Mouse (Mus musculus) spleen, adult 2 months (tissue): ENCODE measurements around the gene Tnfrsf18. TPM values are rescaled to one million over a fixed set of nuclear protein-coding genes. Genes with fewer than 3 reads are reported as not detected.

ENCODE experiments used
- DNase-seq, 2 experiments: peaks; one replicate each; pipeline versions ENCODE4 v3.0.0 to v3.0.0-alpha.2; 2012 to 2021; ENCODE audit warnings: low spot score in 2 of 2, low read depth in 1 of 2
- H3K27ac ChIP-seq: fragments of 200-500 bp; 2 replicates; pipeline ENCODE4 v1.5.1; 2012; ENCODE audit warnings: low read length, inconsistent platforms; ENCODE audit not compliant: insufficient read depth
- H3K27me3 ChIP-seq: fragments of 200-500 bp; 2 replicates; pipeline ENCODE4 v1.6.1; 2012; ENCODE audit warnings: mild to moderate bottlenecking, moderate library complexity, low read length, inconsistent platforms; ENCODE audit not compliant: control insufficient read depth, insufficient read depth
- H3K36me3 ChIP-seq: fragments of 200-500 bp; 2 replicates; pipeline ENCODE4 v1.6.1; 2012; ENCODE audit warnings: mild to moderate bottlenecking, low read length, inconsistent platforms; ENCODE audit not compliant: control insufficient read depth, insufficient read depth
- H3K4me1 ChIP-seq: fragments of 200-500 bp; 2 replicates; pipeline ENCODE4 v1.6.1; 2011; ENCODE audit warnings: inconsistent platforms; ENCODE audit not compliant: control insufficient read depth, insufficient read depth, insufficient read length
- H3K4me3 ChIP-seq: fragments of 200-500 bp; 2 replicates; pipeline ENCODE4 v1.5.1; 2011; ENCODE audit warnings: mild to moderate bottlenecking, inconsistent platforms; ENCODE audit not compliant: insufficient read depth, insufficient read length; ENCODE audit errors: extremely low read depth
- CTCF ChIP-seq: fragments of 200-500 bp; IDR thresholded peaks from 2 replicates; pipeline ENCODE4 v1.5.1; 2011; ENCODE audit warnings: mild to moderate bottlenecking, inconsistent platforms; ENCODE audit not compliant: insufficient read depth, insufficient read length, insufficient replicate concordance; ENCODE audit errors: extremely low read depth
- POLR2A ChIP-seq: fragments of 200-500 bp; IDR thresholded peaks from 2 replicates; pipeline ENCODE4 v1.6.1; 2011; ENCODE audit warnings: low read depth, low read length, inconsistent platforms
- WGBS: fragments of 180-500 bp; shearing (Covaris S2); methylation state at CpG from one replicate; pipeline ENCODE4 v1.1.7; 2018; 5-methylcytosine and 5-hydroxymethylcytosine counted together
- polyA plus RNA-seq: library from polyadenylated mRNA; depleted of rRNA; stranded (reverse); fragments of >200 nt; gene quantifications from 2 replicates; pipeline ENCODE4 v1.2.3, GENCODE M21; 2012; rRNA removed

Gene Tnfrsf18
- polyA plus RNA-seq, 1 experiment, result 29.9 TPM

DNA sequence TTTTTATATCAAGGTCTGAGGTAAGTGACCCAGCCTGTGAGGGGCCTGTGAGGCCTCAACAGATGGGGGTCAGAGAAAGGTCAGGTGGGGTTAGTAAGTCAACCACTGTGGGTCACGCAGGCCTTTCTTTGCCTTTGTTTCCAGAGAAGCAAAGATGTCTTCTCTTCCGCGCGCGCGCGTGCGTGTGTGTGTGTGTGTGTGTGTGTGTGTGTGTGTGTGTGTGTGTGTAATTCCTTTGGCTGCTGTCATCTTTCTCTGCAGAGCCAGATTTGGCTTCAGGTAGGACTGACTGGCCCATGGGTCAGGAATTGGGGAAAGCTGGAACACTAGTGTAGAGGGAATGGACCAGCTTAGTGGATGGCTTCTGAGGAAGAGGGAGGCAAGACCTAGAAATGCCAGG is 43.7 kb downstream of the Tnfrsf18 start:
- no peak overlapping the region for H3K4me3 ChIP-seq
- TF ChIP-seq POLR2A (no peak), CTCF (no peak)
- H3K4me1 ChIP-seq, result peaks cover 24% of the 10 kb centered on the region; the same call in 1 of the 2 replicates
- no peak for DNase-seq
- H3K27me3 ChIP-seq, result no peaks in the 10 kb centered on the region
- H3K36me3 ChIP-seq, result no peaks in the 10 kb centered on the region
- 89% methylated on average over 8 of the region's 8 CpGs for WGBS
- H3K27ac ChIP-seq, result no peak overlapping the region

DNA sequence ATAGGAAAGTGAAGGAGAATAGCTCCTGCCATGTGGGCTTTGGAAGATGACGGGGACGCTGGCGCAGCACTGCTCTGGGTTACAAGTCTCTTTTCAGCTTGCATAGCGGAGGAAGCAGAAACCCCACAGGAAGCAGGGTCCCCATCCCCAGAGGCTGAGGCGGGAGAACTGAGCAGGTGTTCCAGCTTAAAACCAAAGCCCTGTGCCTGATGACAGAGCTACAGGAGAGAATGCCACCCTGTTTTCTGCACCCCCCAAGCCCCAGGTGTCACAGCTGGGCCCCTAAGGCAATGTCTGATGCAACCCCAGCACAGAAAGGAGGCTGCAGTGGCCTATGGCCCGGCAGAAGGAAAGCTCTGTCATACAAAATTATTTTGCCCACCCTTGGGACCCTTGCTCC is 44.3 kb downstream of the Tnfrsf18 start:
- Histone ChIP-seq H3K36me3 (no peaks in the 10 kb centered on the region), H3K27ac (0 out of 2 replicates have a peak overlapping the region, but pooled peaks have one; percentile 12), H3K27me3 (no peaks in the 10 kb centered on the region), H3K4me1 (peaks cover 24% of the 10 kb centered on the region; the same call in 1 of the 2 replicates), H3K4me3 (no peak overlapping the region)
- peak in 1 of 2 experiments; percentile 25 for DNase-seq
- TF ChIP-seq POLR2A, result no peak
- TF ChIP-seq CTCF, result no peak
- WGBS, result 11% methylated on average over 6 of the region's 6 CpGs

DNA sequence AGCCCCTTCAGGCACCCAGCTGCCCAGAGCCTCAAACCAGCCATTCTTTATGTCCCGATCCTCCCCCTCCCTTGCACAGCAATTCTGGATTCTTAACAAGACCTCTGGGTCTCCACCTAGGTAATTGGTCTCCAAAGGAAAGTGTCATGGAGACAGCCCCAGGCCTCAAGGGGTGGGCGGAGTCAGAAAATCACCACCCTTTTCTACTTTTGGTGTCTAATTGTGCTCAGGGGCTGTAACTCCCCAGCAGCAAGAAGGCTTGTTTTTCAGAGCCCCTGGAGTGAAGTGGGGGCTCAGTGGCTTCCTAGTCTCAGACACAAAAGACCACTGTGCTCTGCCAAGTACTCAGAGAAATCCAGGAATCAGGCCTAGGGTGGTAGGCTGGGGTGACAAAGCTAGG is 44.8 kb downstream of the Tnfrsf18 start:
- DNase-seq, result no peak
- TF ChIP-seq POLR2A (no peak), CTCF (no peak)
- no peak overlapping the region for H3K4me3 ChIP-seq
- WGBS, result 50% methylated on average over 2 of the region's 2 CpGs
- H3K36me3 ChIP-seq, result no peaks in the 10 kb centered on the region
- 0 out of 2 replicates have a peak overlapping the region, but pooled peaks have one; percentile 12 for H3K27ac ChIP-seq
- no peaks in the 10 kb centered on the region for H3K27me3 ChIP-seq
- H3K4me1 ChIP-seq, result peaks cover 24% of the 10 kb centered on the region; the same call in 1 of the 2 replicates

DNA sequence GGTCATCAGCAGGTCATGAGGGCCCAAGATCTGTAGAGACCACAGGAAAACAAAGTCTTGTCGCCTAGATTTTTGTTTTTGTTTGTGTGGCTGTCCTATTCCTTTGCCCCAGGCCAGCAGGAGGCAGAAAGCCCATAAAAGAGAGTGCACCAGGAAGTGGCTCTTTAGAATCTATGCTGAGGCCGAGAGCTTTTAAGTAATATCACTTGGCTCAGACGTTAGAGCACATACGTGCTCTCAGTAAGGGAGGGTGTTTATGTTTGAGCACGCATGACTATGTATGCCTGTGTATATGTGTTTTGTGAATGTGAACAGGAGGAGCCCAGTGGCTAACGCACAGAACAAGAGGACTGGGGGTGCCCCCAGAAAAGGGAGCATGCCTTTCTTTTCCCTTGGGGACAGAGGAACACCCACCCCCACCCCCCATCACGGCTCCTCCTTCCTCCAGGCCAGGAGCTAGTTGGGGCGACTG is 51.0 kb downstream of the Tnfrsf18 start:
- H3K36me3 ChIP-seq, result no peaks in the 10 kb centered on the region
- H3K27me3 ChIP-seq, result no peaks in the 10 kb centered on the region
- WGBS, result 3% methylated on average over 8 of the region's 8 CpGs
- peak overlapping the region; percentile 63 for H3K4me3 ChIP-seq
- H3K4me1 ChIP-seq, result peaks cover 5% of the 10 kb centered on the region
- TF ChIP-seq POLR2A, result peak; percentile 42; the same call in 1 of the 2 replicates
- TF ChIP-seq CTCF, result no peak
- H3K27ac ChIP-seq, result peak overlapping the region; percentile 65
- DNase-seq, result peak in 1 of 2 experiments; percentile 35

DNA sequence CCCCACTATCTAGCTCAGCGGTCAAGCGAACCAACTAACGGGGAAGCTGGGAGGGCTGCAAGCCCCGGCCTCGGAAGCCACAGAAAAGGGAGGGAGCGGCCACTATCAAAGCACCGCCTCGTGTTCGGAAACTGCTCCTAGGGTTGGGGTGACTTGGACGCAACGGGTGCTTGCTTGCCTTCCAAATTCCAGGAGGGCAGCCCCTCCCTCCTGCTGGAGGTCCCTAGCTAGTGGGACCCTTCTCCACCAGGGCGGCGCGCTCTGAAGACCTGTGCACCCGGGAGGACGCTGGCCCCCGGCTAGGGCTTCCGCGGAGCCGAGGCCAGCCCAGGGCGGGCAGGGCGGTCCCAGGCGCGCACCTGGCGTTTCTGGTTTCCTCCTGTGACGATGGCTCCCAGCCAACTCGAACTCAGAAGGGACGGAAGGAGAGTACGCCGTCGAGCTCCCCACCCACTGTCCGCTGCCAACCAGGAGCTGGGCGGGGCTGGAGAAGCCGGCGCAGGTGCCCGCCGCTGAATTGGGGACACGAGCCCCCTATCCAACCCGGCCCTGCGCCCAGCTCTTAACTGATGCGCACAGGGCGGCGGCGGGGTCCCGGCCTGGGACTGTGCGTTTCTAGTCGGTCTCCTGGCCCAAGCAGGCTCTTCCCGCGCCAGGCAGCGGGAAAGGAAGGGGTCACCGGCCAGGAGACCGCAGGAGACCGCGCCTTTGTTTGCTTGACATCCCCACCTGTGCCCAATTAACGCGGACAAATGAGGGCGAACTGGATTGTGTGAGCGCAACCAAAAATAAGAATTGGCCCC is 51.7 kb downstream of the Tnfrsf18 start:
- Histone ChIP-seq H3K27me3 (no peaks in the 10 kb centered on the region), H3K36me3 (no peaks in the 10 kb centered on the region), H3K27ac (peak overlapping the region; percentile 65), H3K4me3 (peak overlapping the region; percentile 63), H3K4me1 (peaks cover 5% of the 10 kb centered on the region)
- DNase-seq, result peak; percentile 38 to 56
- WGBS, result 2% methylated on average over 58 of the region's 58 CpGs
- TF ChIP-seq POLR2A (peak; percentile 38), CTCF (no peak)

Other genes starting within 250 kb of the Tnfrsf18 start
- 0.06 and 0.16 TPM in 2 replicates for gene Tmem88b, start 240.3 kb upstream of the Tnfrsf18 start, polyA plus RNA-seq
- gene Ankrd65, start 235.7 kb upstream of the Tnfrsf18 start, polyA plus RNA-seq, result 0.25 and 0.49 TPM in 2 replicates
- gene Mrpl20, start 223.3 kb upstream of the Tnfrsf18 start, polyA plus RNA-seq, result 23.3 and 31.4 TPM in 2 replicates
- gene Ccnl2, start 213.7 kb upstream of the Tnfrsf18 start, polyA plus RNA-seq, result 56.2 and 57.9 TPM in 2 replicates
- gene Aurkaip1, start 194.9 kb upstream of the Tnfrsf18 start, polyA plus RNA-seq, result 88.7 and 144 TPM in 2 replicates
- gene Mxra8, start 186.5 kb upstream of the Tnfrsf18 start, polyA plus RNA-seq, result 73.6 and 118 TPM in 2 replicates
- 98.5 and 132 TPM in 2 replicates for gene Dvl1, start 178.8 kb upstream of the Tnfrsf18 start, polyA plus RNA-seq
- 0.95 and 1.2 TPM in 2 replicates for gene Tas1r3, start 162.8 kb upstream of the Tnfrsf18 start, polyA plus RNA-seq
- gene Cptp, start 156.7 kb upstream of the Tnfrsf18 start, polyA plus RNA-seq, result 18.9 and 19.8 TPM in 2 replicates
- gene Ints11, start 156.6 kb upstream of the Tnfrsf18 start, polyA plus RNA-seq, result 31.8 and 36.3 TPM in 2 replicates
- 48.8 and 70.1 TPM in 2 replicates for gene Pusl1, start 134.4 kb upstream of the Tnfrsf18 start, polyA plus RNA-seq
- gene Acap3, start 134.3 kb upstream of the Tnfrsf18 start, polyA plus RNA-seq, result 29.1 and 31.9 TPM in 2 replicates
- 53.6 and 113 TPM in 2 replicates for gene Ube2j2, start 82.3 kb upstream of the Tnfrsf18 start, polyA plus RNA-seq
- 21.6 and 50.1 TPM in 2 replicates for gene C1qtnf12, start 63.8 kb upstream of the Tnfrsf18 start, polyA plus RNA-seq
- 4.9 and 7.6 TPM in 2 replicates for gene B3galt6, start 33.5 kb upstream of the Tnfrsf18 start, polyA plus RNA-seq
- gene Sdf4, start 33.3 kb upstream of the Tnfrsf18 start, polyA plus RNA-seq, result 33.5 and 35.7 TPM in 2 replicates
- 20.7 and 34.3 TPM in 2 replicates for gene Tnfrsf4, start 12.3 kb upstream of the Tnfrsf18 start, polyA plus RNA-seq
- 0.07 TPM in 1 of 2 replicates, not detected in the other for gene Ttll10, start 33.2 kb downstream of the Tnfrsf18 start, polyA plus RNA-seq
- 31.5 and 38.4 TPM in 2 replicates for gene 9430015G10Rik, start 83.8 kb downstream of the Tnfrsf18 start, polyA plus RNA-seq
- gene Rnf223, start 104.3 kb downstream of the Tnfrsf18 start, polyA plus RNA-seq, result 0.55 and 0.67 TPM in 2 replicates
- 21.2 and 23.8 TPM in 2 replicates for gene Agrn, start 171.3 kb downstream of the Tnfrsf18 start, polyA plus RNA-seq
- 25.2 and 32.2 TPM in 2 replicates for gene Isg15, start 174.7 kb downstream of the Tnfrsf18 start, polyA plus RNA-seq
- gene AW011738, start 177.1 kb downstream of the Tnfrsf18 start, polyA plus RNA-seq, result 10.6 TPM in 2 replicates
- gene Perm1, start 189.7 kb downstream of the Tnfrsf18 start, polyA plus RNA-seq, result 0.87 and 1.0 TPM in 2 replicates
- 54.7 and 62.7 TPM in 2 replicates for gene Plekhn1, start 208.7 kb downstream of the Tnfrsf18 start, polyA plus RNA-seq
- gene Noc2l, start 209.8 kb downstream of the Tnfrsf18 start, polyA plus RNA-seq, result 83.1 and 103 TPM in 2 replicates
- gene Samd11, start 229.5 kb downstream of the Tnfrsf18 start, polyA plus RNA-seq, result 14.8 and 17.3 TPM in 2 replicates